Mouse (Mus musculus) limb, embryonic 11.5 days (tissue): ENCODE data around the gene Acaa1b. TPM values are rescaled to one million over a fixed set of nuclear protein-coding genes. Genes with fewer than 3 reads are reported as not detected.

Source experiments
- ATAC-seq: fragments of 200-750 bp; cut with Nextera tagmentation; 2 replicates; pipeline ENCODE4 v1.8.0; 2017; ENCODE audit warnings: low read depth; ENCODE audit not compliant: insufficient number of reproducible peaks, low FRiP score, low TSS enrichment
- DNase-seq: peaks from one replicate; pipeline ENCODE4 v3.0.0-alpha.2; 2015; ENCODE audit warnings: low spot score
- H3K27ac ChIP-seq: fragments of 300-500 bp; sonication (generic); replicated peaks from 2 replicates; pipeline ENCODE4 v1.5.1; 2014; ENCODE audit warnings: low read depth, mild to moderate bottlenecking, low read length
- H3K27me3 ChIP-seq: fragments of 300-500 bp; sonication (generic); 2 replicates; pipeline ENCODE4 v1.6.1; 2014; ENCODE audit warnings: mild to moderate bottlenecking, low read length, mixed read lengths; ENCODE audit not compliant: control insufficient read depth, insufficient read depth
- H3K36me3 ChIP-seq: fragments of 300-500 bp; sonication (generic); 2 replicates; pipeline ENCODE4 v1.6.1; 2014; ENCODE audit warnings: mild to moderate bottlenecking, low read length, moderate library complexity, mixed read lengths; ENCODE audit not compliant: control insufficient read depth, insufficient read depth
- H3K4me1 ChIP-seq: fragments of 300-500 bp; sonication (generic); 2 replicates; pipeline ENCODE4 v1.6.1; 2014; ENCODE audit warnings: low read length, mixed read lengths; ENCODE audit not compliant: control insufficient read depth, insufficient read depth
- H3K4me2 ChIP-seq: fragments of 300-500 bp; sonication (generic); 2 replicates; pipeline ENCODE4 v1.6.1; 2014; ENCODE audit warnings: low read depth, mild to moderate bottlenecking, moderate library complexity; ENCODE audit not compliant: severe bottlenecking
- H3K4me3 ChIP-seq: fragments of 300-500 bp; sonication (generic); 2 replicates; pipeline ENCODE4 v1.5.1; 2014; ENCODE audit warnings: low read depth, low read length
- H3K9ac ChIP-seq: fragments of 300-500 bp; sonication (generic); 2 replicates; pipeline ENCODE4 v1.6.1; 2014; ENCODE audit warnings: mild to moderate bottlenecking, low read length
- H3K9me3 ChIP-seq: fragments of 300-500 bp; sonication (generic); 2 replicates; pipeline ENCODE4 v1.6.1; 2016; ENCODE audit warnings: low read length; ENCODE audit not compliant: control insufficient read depth
- WGBS: fragments of 180-500 bp; shearing (Covaris S2); extraction: QIAGEN DNeasy Blood & Tissue Kit; methylation state at CpG from one replicate; pipeline ENCODE4 v1.1.7; 2014; 5-methylcytosine and 5-hydroxymethylcytosine counted together
- polyA plus RNA-seq: library from polyadenylated mRNA; unstranded; fragments of >200 nt; fragmentation: Nextera tagmentation; extraction: Ambion mirVana; gene quantifications from 2 replicates; pipeline ENCODE4 v1.2.1, GENCODE M21; 2014

Gene Acaa1b
- polyA plus RNA-seq, 1 experiment from 2014 or later = 0.92 TPM

GRCm38 (mm10) chr9:119102783-119103113 is 54.1 kb downstream of the Acaa1b start:
- DNase-seq = no peak
- WGBS = 3% methylated on average over 19 of the region's 19 CpGs
- 0 out of 2 replicates have a peak, but pooled peaks have one; percentile 3 for ATAC-seq
- peaks cover 2% of the 10 kb centered on the region; the same call in 1 of the 2 replicates for H3K27me3 ChIP-seq
- no peaks in the 10 kb centered on the region for H3K9me3 ChIP-seq
- no peak overlapping the region for H3K27ac ChIP-seq
- no peaks in the 10 kb centered on the region for H3K36me3 ChIP-seq
- H3K4me3 ChIP-seq = peak overlapping the region; percentile 54
- H3K9ac ChIP-seq = no peak overlapping the region; the same call in 1 of the 2 replicates
- 0 out of 2 replicates have a peak, but pooled peaks cover 2% of the 10 kb centered on the region for H3K4me1 ChIP-seq
- H3K4me2 ChIP-seq = peak overlapping the region; percentile 69

- H3K36me3 ChIP-seq = no peaks in the 10 kb centered on the region
- H3K4me1 ChIP-seq = 0 out of 2 replicates have a peak, but pooled peaks cover 2% of the 10 kb centered on the region
- WGBS = 2% methylated on average over 44 of the region's 44 CpGs
- ATAC-seq = peak; percentile 85
- peaks cover 2% of the 10 kb centered on the region; the same call in 1 of the 2 replicates for H3K27me3 ChIP-seq
- peak within 1 kb of the TSS; percentile 69 for H3K4me2 ChIP-seq
- peak; percentile 81 for DNase-seq
- peak within 1 kb of the TSS; percentile 54 for H3K4me3 ChIP-seq
- no peak within 1 kb of the TSS; the same call in 1 of the 2 replicates for H3K9ac ChIP-seq
- H3K27ac ChIP-seq = no peak within 1 kb of the TSS
- H3K9me3 ChIP-seq = no peaks in the 10 kb centered on the region
Measured at GRCm38 (mm10) chr9:119101992-119102782, 54.7 kb downstream of the Acaa1b start, which contains the start of gene Dlec1. Gene Dlec1 (plus strand): TSS chr9:119102478.

GRCm38 (mm10) chr9:119100177-119100898 is 56.6 kb downstream of the Acaa1b start:
- ATAC-seq (no peak), DNase-seq (no peak)
- H3K4me3 ChIP-seq = no peak overlapping the region
- H3K4me1 ChIP-seq = peaks cover 12% of the 10 kb centered on the region
- H3K27ac ChIP-seq = no peak overlapping the region
- H3K4me2 ChIP-seq = no peak overlapping the region
- 16% methylated on average over 15 of the region's 15 CpGs for WGBS
- H3K36me3 ChIP-seq = no peaks in the 10 kb centered on the region
- H3K9me3 ChIP-seq = no peaks in the 10 kb centered on the region
- no peak overlapping the region for H3K9ac ChIP-seq
- H3K27me3 ChIP-seq = peaks cover 2% of the 10 kb centered on the region; the same call in 1 of the 2 replicates

Other genes with a start within 250 kb of the Acaa1b start
- 13.6 and 13.9 TPM in 2 replicates for gene Ctdspl, start 230.6 kb downstream of the Acaa1b start, polyA plus RNA-seq
- gene Vill, start 104.3 kb downstream of the Acaa1b start, polyA plus RNA-seq = 26.0 and 26.5 TPM in 2 replicates
- gene Plcd1, start 63.6 kb downstream of the Acaa1b start, polyA plus RNA-seq = 18.8 and 22.0 TPM in 2 replicates
- gene Dlec1, start 54.6 kb downstream of the Acaa1b start, polyA plus RNA-seq = 1.2 and 2.1 TPM in 2 replicates
- gene Gm47289, start 2.1 kb upstream of the Acaa1b start, polyA plus RNA-seq = not detected in 2 replicates
- gene Slc22a13, start 52.0 kb upstream of the Acaa1b start, polyA plus RNA-seq = not detected in 2 replicates
- 13.5 and 15.0 TPM in 2 replicates for gene Oxsr1, start 165.3 kb upstream of the Acaa1b start, polyA plus RNA-seq
- 61.0 and 61.2 TPM in 2 replicates for gene Acaa1a, start 182.6 kb upstream of the Acaa1b start, polyA plus RNA-seq
- gene Myd88, start 184.3 kb upstream of the Acaa1b start, polyA plus RNA-seq = 9.5 and 10.6 TPM in 2 replicates
- 12.7 and 13.2 TPM in 2 replicates for gene Xylb, start 200.3 kb upstream of the Acaa1b start, polyA plus RNA-seq
- not detected in 2 replicates for gene Slc22a14, start 208.5 kb upstream of the Acaa1b start, polyA plus RNA-seq
- 62.0 and 82.3 TPM in 2 replicates for gene Acvr2b, start 245.0 kb upstream of the Acaa1b start, polyA plus RNA-seq